Mouse (Mus musculus) heart, adult 8-10 months (tissue): ENCODE measurements around the gene Mamstr. TPM values are rescaled to one million over a fixed set of nuclear protein-coding genes. Genes with fewer than 3 reads are reported as not detected.
"Not testable (repeated sequence)": the region's sequence is repeated elsewhere in the genome, so short reads cannot be mapped to it uniquely, and the experiment has no call there.

Experiments used
- DNase-seq: peaks from one replicate; pipeline ENCODE4 v3.0.0; 2022; ENCODE audit warnings: low spot score
- total RNA-seq, 4 experiments: library from RNA; stranded (reverse); gene quantifications; 2 replicates each; pipeline ENCODE4 v1.2.4; 2022

Mamstr gene
- total RNA-seq, 4 experiments from 2014 or later = 2.0 to 5.9 (median 5.1) TPM

DNA sequence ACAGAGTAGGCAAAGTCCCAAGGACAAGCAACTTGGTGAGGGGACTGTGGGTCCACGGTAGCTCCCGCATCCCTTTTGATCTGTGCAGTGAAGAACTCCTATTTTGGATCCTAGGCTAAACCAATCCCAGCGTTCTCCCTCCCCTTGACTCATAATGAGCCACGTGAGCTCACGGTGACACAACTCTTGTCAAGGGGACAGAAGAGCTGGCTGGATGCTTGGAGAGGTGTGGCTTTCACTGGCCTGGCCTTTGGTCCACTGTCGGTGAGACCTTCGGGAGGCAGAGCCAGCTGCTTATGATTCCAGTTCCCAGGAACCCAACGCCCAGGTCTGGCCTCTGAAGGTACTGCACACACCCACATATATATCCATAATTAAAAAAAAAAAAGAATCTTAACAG lies 9.6 kb downstream of the Mamstr start:
- DNase-seq = no peak

DNA sequence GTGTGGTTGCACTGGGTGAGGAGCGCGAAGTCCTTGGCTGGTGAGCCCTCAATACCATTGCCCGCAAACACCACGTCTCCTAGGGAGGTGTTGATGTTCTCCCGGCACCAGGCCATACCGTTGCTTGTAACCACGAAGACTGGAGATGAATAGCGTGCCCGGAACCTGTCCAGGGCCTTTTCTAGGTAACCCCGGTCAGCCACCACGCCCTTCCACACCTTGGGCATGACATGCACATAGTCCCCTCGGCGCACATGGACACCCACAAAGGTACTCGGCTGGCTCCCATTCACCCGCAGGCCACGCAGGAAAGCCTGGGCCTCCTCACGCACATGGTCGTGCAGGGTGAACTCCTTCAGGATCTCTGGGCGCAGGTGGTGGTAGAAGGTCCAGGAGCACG lies 10.7 kb downstream of the Mamstr start:
- not testable (repeated sequence) for DNase-seq

DNA sequence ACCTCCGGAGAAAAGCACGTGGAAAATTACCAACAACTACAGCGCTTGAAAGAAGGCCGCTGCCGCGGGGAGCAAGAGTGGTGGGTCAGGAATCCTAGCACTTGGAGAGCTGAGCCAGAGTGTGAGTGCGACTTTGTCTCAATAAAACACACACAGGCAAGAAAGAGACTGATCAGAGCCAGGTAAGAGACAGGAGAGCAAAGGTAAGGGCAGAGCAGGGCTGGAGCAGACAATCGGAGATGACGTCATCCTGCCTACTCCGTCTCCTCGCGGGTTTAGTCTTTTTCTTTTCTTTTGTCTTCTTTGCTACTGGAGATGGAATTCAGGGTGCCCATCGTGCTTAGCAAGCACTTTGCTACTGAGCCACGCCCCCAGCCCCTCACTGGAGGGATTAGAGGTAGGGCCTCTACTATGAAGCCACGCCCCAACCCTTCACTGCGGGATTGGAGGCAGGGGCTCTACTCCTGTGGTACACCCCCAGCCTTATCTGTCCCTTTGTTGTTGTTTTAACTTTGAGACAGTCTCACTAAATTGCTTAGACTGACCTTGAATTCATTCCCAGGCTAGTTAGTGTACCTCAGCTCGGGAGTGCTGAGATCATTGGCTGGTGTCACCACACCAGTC lies 14.8 kb downstream of the Mamstr start:
- DNase-seq = no peak

DNA sequence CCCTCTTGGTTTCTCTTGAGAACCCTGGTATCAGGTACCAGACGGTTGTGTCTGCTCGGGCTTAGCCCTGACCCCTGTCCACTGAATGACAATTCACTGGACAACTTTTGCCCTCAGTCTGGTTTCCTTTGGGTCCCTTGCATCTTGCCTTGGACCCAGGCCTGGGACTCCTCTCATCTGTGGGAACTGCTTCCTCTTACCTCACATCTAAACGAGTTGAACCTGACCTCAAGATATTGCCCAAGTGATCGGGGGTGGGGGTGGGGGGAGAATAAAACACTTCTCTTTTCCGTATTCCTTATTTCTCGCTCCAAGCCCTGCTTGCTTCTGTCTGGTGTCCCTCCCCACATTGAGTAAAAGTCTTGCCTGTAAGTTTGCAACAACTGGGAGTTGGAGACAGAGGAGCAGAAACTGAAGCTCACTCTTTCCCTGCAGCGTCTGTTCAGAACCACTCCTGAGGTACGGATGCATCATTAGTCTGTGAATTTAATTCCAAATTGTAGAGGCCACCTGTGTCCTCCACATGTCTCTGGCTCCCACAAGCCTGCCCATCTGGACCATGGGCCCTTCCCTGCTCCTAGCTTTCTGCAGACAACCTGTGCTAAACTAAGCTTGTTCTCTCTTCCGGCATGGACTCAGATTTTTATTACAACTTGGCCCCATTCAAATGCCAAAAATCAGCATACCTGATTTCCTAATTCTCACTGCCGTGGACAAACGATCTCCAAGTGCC lies 21.1 kb downstream of the Mamstr start:
- DNase-seq = no peak

DNA sequence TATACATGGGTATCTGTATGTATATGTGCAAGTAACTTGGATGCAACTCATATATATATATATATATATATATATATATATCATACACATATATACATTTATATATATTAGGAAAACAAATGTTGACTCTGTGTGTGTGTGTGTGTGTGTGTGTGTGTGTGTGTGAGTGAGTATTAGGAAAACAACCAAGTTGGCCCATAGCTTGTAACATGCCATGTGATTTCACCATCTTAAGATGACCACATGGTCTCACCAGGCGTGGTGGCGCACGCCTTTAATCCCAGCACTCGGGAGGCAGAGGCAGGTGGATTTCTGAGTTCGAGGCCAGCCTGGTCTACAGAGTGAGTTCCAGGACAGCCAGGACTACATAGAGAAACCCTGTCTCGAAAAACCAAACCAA lies 21.9 kb downstream of the Mamstr start:
- DNase-seq = not testable (repeated sequence)

DNA sequence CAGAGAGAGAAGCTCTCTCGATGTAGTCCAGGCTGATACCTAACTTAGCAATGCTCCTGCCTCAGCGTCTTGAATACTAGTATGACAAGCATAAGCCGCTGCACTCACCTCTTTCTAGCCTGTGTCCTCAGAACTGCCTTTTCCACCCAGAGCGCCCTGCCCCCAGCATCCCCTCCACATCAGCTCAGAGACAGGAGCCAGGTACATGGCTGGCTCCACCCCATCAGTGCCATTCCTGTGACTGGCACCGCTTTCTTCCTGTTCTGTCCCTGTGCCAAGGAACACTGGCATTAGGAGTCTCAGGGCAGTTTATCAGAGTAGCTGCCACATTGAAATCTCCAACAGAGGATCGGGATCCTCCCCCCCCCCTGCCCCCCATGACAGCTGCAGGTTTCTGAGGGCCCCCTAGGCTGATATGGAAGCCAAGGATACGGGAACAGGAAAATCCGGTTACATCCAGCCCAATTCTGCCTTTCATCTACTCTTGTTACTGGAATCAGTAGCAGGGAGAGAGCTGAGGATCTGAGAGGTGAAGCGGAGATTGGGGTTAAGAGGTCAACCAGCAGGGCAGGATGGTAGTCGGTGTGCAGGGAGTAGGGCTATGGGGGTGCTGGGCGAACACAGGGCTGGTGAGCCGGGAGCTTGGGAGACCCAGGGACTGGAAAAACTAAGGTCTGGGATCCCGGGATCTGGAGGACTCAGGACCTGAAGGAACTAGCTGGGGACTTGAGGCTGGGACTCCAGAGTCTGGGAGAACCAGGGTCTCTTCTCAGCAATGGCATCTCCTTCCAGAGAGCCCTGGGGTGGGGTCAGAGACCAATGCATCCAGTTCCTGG lies 25.7 kb downstream of the Mamstr start:
- no peak for DNase-seq

DNA sequence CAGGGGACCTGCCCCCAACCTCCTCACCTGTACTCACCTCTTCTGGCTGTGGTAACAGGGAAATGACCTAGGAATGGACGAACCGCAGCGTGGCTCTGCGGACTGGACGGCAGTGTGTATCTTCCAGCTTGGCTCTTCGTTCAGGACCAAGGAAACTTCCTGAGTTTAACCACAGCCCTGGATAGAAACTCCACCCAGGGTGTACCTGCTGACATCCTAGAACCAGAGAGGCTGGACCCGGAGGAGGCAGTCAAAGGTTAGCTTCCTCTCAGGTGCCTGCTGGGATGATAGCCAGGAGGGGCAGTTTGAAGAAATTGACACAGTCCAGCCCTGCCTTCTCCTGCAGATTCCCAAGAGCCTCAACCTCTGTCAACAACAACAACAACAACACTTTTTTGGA lies 26.4 kb downstream of the Mamstr start, which contains the start of gene Fut2:
Fut2 (minus strand) TSS at position 234 of the 400 bp plus-strand sequence.
- no peak for DNase-seq

DNA sequence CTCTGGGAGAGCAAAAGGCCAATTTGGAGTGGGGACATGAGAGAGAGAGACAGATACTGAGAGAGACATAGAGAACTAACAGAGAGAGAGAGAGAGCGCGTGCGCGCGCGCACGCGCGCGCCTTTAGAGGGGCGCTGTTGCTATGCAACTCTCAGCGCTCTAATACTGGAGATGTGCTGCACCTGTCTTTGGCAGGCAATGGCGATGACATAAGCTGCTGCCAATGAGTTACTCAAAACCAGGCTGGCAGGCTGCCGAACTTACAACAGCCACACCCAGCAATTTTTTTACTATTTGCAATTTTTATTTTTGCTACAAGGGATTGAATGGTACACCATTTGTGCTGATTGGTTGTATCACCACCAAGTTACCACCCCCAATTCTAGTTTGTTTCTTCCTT lies 28.0 kb downstream of the Mamstr start:
- no peak for DNase-seq

DNA sequence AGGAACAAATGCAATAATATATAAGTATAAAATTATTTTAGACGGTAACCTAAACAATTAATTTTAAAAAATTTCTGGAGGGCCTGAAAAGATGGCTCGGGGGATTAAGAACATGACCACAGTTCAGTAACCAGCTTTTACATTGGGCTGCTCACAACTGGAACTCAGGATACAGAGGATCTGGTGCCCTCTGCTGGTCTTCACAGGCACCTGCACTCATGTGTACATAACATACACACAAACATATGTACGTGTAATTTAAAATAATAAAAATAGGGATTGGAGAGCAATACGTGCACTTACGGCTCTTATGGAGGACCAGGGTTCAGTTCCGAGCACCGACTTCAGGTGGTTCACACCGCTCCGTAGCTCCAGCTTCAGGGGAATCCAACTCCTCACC lies 29.1 kb downstream of the Mamstr start:
- no peak for DNase-seq

DNA sequence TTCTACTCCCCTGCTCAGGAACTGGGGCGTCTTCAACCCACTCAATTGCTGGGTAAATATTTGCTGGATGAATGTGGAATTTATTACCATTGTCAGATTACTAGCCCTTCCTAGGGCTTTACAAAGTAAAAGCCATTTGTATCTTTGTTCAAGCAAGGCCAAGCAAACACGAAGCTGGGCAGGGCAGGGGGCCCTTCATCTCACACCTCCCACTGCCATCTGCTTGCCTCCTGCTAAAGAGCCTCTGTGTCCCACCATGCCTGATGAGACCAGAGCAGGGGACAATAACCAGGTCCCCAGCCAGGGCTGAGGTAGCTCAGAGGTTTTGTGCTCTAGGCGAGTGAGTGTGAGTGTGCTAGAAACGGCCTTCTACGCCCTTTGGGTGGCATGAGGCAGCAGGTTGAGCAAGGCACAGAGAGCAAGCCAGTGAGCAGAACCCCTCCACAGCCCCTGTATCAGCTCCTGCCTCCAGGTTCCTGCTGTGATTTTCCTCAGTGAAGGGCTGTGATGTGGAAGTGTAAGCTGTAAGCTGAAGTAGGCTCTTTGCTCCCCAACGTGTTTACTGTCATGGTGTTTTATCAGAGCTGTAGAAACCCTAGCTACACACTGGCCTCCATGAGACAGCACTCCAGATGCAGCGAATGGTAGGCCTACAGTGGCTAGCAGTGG lies 38.0 kb downstream of the Mamstr start:
- DNase-seq = no peak

DNA sequence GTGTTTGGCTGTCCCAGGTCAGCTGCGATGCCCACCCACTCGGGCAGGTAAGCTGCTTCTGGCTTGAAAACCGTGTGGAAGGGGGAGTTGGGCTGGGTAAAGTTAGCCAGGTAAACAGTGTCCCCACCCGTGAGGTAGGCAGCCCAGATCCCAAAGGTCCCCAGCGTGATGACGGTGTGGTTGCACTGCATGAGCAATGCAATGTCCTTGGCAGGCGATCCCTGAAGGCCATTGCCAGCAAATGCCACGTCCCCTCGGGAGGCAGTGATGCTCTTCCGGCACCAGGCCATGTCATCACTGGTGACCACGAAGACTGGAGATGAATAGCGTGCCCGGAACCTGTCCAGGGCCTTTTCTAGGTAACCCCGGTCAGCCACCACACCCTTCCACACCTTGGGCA lies 38.7 kb downstream of the Mamstr start:
- DNase-seq = no peak

DNA sequence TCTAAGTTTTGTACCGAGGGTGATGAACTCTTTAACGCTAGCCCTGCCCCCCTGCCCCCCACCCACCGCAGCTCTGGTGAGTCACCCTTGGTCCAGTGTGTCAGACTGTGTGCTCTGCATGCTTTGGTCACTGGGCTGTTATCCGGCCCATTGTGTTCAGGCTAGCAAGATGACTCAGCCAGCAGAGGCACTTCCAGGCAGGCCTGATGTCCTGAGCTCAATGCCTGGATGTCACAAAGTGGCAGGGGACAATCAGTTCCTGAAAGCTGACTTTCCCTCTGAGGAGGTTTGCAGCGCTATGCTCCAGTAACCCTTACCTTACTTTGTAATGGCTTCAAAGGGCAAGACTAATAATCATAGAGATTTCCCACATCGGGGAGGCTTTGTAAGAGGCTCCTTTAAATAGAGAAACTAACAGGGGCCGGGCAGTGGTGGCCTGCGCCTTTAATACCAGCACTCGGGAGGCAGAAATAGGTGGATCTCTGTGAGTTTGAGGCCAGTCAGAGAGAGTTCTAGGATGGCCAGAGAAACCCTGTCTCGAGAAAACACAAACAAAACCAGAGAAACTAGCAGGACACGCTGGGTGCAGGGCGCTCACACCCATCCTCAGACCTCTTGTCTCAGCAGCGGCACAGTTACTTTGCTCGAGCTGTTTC lies 40.3 kb downstream of the Mamstr start:
- DNase-seq = peak; percentile 77

DNA sequence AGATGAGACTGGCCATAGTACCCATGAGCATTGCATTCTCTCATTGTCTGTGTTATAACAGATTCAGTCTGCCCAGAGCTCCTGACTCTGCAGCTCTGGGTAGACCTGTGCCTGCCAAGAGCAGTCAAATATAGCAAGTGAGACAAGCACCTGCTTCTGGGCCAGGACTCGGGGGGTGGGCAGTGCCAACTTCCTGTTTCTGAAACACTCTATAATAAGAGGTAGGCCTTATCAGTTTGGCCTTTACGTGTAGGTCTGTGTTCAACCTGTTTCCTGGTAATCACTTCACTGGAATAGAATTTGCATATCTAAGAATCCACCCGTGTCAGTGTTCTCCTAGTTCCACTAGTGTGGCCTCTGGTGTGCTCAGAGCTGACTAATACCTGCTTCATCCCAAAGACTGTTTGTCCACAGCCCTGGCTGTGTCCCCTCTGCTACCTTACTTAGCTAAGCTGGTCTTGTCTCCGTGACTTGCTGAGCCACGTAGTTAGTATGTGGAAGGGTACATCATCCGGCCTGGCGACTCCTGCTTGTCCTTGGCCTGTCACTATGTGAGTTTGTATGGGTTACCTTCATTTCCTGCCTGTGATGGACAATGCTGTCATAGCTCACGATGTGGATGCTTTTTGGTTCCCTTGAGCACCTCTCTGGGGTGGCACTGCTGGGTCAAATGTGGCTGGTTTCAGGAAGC lies 41.4 kb downstream of the Mamstr start:
- peak; percentile 73 for DNase-seq

DNA sequence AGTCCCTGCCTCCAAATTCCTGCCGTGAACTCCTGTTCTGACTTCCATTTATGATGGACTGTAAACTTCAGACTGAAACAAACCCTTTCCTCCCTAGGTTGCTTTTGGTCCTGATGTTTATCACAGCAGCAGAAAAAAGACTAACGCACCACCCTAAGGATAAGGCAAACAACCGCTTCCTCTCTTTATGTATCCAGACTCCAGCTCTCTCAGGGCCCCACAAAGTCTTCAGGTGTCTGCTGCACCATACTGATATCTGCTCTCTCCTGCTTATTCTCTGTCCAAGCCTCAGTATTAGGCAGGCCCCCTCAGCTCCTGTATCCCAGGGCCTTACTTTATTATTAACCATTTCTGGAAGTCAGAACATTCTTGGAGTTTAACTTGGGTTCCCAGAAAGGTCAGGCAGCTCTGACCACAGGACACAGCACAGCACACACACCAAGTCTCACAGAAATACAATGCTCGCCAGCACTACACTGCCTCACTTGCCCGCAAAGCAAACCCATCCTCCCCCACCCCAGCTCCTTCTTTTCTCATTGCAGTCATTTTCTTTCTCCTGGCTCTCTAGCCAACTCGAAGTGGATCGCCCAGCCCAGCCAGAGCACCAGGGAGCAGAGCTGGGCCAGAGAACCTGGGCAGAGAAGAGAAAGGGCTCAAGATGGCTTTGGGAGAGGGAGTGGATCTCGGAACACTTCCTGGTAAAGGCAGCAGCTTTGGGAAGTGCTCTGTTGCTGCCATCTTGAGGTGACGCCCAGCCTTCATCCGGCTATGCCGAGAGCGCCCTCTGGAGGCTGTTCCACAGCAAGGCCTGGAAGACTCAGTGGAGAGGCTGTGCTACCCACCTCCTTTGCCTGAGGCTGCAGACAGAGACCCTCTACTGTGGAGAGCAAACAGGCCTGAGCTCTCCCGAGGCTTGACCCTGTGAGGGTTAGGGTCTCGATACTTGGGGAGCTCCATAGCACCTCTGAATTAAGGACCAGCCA lies 42.7 kb downstream of the Mamstr start:
- peak; percentile 82 for DNase-seq

DNA sequence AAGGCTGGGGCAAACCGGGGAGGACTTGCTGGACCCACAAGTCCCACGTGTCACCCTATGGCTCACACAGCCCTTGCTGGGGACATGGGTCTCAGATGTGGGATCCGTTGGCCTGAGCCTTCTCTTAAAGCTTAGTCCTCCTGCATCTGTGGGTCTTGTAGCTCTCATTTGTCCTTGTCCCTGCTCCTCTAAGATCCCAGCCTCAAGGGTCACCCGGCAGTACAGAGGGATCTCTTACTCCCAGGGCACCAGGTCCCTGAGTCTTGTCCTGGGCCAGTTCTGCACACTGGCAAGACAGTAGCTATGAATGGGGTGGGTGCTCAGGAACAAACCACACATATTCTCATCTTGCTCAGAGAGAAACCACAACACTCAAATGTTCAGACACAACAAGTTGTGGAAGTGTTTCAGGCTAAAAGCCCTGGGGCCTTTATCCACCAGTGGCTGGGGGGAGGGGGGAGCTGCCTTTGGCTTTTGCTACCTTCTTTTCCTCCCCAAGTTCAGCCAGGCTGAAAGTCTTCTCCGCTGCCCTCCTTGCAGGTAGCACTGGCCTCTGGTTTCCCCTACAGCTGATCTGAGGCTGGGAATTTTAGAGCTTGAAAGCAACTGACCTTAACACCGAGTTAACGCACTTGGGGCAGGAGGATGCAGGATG lies 43.7 kb downstream of the Mamstr start, which contains the start of gene Ntn5:
Ntn5 (plus strand) TSS at position 627 of the 655 bp plus-strand sequence.
- DNase-seq = no peak

DNA sequence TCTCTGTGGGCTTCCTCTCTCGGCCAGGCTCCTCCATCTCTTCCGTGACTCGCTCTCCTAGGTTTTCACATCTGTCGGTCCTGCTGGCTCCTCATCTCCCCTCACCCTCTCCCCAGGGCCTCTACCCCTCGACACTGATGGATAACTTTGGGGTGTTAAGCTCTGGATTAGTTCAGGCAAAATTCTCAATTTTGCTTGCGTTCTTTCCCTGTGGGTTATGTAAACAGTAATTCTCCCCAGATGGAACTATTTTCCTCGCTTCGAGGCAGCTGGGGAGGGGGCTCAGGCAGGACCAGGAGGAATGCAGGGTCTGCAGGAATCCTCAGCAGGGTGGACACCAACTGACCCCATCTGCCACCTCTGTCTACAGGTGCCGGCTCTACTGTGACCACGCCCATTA lies 46.0 kb downstream of the Mamstr start:
- no peak for DNase-seq

DNA sequence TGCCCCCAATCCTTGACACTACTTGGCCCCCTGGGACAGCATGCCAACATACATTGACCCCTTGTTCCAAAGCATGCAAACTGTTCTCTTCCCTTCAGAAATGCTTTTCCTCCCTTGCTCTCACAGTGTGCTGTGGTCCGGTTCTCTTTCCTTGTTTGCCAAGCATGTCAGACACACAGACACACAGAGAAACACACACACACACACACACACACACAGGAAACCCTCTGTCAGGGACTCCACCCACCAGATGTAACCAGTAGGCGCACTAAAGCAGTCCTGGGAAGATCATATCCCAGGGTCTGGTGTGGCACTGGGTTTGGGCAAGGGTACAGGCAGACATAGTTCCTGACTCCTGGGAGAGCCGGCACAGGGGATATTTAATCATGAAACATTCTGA lies 47.1 kb downstream of the Mamstr start:
- DNase-seq = no peak

DNA sequence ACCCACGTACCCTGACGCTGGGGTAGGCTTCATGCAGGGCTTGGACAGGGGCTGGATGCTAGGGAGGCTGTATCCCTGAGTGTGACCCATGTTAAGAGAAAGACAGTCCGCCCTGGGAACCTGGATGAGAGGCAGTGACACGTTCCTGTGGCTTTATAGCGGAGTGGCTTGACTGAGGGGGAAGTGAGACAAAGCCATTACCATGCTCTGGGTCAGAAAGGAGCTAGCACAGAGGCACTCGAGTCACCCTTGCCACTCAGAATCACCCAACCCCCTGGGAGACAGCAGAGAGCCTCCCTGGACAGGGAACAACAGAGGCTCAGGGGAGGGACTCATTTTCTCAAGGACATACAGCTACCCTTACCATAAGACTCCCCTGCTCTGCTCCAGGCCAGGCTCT lies 49.3 kb downstream of the Mamstr start:
- no peak for DNase-seq

DNA sequence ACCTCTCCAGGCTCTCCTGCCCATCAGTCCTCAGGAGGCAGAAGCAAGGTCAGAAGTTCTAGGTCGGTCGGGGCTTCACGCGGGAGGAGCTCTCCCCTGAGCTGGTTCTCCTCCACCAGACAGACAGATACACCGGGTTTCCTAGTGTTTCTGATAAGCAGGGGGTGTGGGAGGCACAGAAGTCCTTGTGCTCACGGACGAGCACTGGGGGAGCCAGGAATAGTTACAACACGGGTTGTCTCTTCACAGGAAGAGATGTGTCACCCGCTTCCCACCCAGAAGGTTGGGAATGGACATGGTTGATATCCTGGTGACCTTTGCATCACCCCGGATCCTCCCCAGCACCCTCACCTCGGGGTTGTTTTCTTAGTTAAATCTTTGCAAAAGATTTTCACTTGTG lies 50.0 kb downstream of the Mamstr start:
- DNase-seq = no peak
